Mouse (Mus musculus): ENCODE measurements around the gene Nras.

GRCm38 (mm10) chr3:103056016-103056595 lies 2.0 kb upstream of the Nras start:
- no peak for TF ChIP-seq POLR2A (IDR thresholded peaks at IDR 0.05; ENCODE audit: low read depth, low read length)
- TF ChIP-seq CTCF (IDR thresholded peaks at IDR 0.05; ENCODE audit: extremely low read depth, insufficient read depth, insufficient read length, insufficient replicate concordance): no peak
